Mouse (Mus musculus) CH12.LX (cell line): ENCODE data around the gene Emc10. TPM values are rescaled to one million over a fixed set of nuclear protein-coding genes. Genes with fewer than 3 reads are reported as not detected.

Experiments used
- DNase-seq: peaks from one replicate; pipeline ENCODE4 v3.0.0-alpha.2; 2013; ENCODE audit errors: extremely low read depth
- H3K27ac ChIP-seq: 2 replicates; pipeline ENCODE4 v1.5.1; 2012; ENCODE audit warnings: low read depth, mild to moderate bottlenecking, control low read depth, moderate library complexity; ENCODE audit not compliant: insufficient read depth
- H3K27me3 ChIP-seq: replicated peaks from 2 replicates; pipeline ENCODE3; 2012; ENCODE audit warnings: inconsistent platforms
- H3K36me3 ChIP-seq, 2 experiments: replicated peaks in 1 of 2; 2 replicates each; pipeline versions ENCODE3 to v1.6.1; 2012; ENCODE audit warnings: inconsistent platforms in 1 of 2, low read length in 1 of 2, mild to moderate bottlenecking in 1 of 2, mixed read lengths in 1 of 2, moderate library complexity in 1 of 2; ENCODE audit not compliant: control insufficient read depth in 1 of 2, insufficient read depth in 1 of 2
- H3K4me1 ChIP-seq, 2 experiments: 2 replicates each; pipeline ENCODE4 v1.6.1; 2012; ENCODE audit warnings: inconsistent platforms in 1 of 2, moderate library complexity in 1 of 2; ENCODE audit not compliant: insufficient read depth in 2 of 2, control insufficient read depth in 1 of 2
- H3K4me2 ChIP-seq: 2 replicates; pipeline ENCODE4 v1.6.1; 2012; ENCODE audit warnings: low read depth, mild to moderate bottlenecking, control low read depth; ENCODE audit not compliant: poor library complexity, insufficient read depth, severe bottlenecking
- H3K4me3 ChIP-seq, 3 experiments: fragments of 150-350 bp in 1 of 3; sonication (generic) in 1 of 3; replicated peaks in 1 of 3; 2 replicates each; pipeline versions ENCODE3 to v1.5.1; 2011 to 2012; ENCODE audit warnings: low read depth in 2 of 3, low read length in 2 of 3, mild to moderate bottlenecking in 2 of 3, moderate library complexity in 2 of 3, control low read depth in 1 of 3, improper control_type of control experiment in 1 of 3, inconsistent platforms in 1 of 3, mixed read lengths in 1 of 3; ENCODE audit not compliant: poor library complexity in 1 of 3
- H3K79me2 ChIP-seq: replicated peaks from 2 replicates; pipeline ENCODE4 v1.6.1; 2012; ENCODE audit warnings: mild to moderate bottlenecking, moderate library complexity; ENCODE audit not compliant: control insufficient read depth, poor library complexity, insufficient read depth, severe bottlenecking; ENCODE audit errors: extremely low read depth
- H3K9ac ChIP-seq: 2 replicates; pipeline ENCODE4 v1.6.1; 2012; ENCODE audit warnings: low read depth, mild to moderate bottlenecking, control low read depth, moderate library complexity; ENCODE audit not compliant: insufficient read depth
- H3K9me3 ChIP-seq: replicated peaks from 2 replicates; pipeline ENCODE3; 2012; ENCODE audit warnings: low read length, inconsistent platforms, mixed read lengths
- BHLHE40 ChIP-seq: IDR thresholded peaks from 2 replicates; pipeline ENCODE4 v1.6.1; 2011; ENCODE audit warnings: mild to moderate bottlenecking, low read depth, low read length, improper control_type of control experiment
- CTCF ChIP-seq, 2 experiments: IDR thresholded peaks in 1 of 2; conservative IDR thresholded peaks in 1 of 2; 2 replicates each; pipeline ENCODE4 v1.5.1; 2011 to 2012; ENCODE audit warnings: low read depth in 2 of 2, low read length in 2 of 2, improper control_type of control experiment in 1 of 2, inconsistent platforms in 1 of 2, mild to moderate bottlenecking in 1 of 2, moderate library complexity in 1 of 2
- E2F4 ChIP-seq: IDR thresholded peaks from 2 replicates; pipeline ENCODE4 v1.6.1; 2011; ENCODE audit warnings: low read depth, low read length, improper control_type of control experiment; ENCODE audit not compliant: insufficient replicate concordance
- ELF1 ChIP-seq: IDR thresholded peaks from 2 replicates; pipeline ENCODE4 v1.6.1; 2014; ENCODE audit warnings: low read depth, mild to moderate bottlenecking, inconsistent platforms, low read length, improper control_type of control experiment
- ETS1 ChIP-seq: conservative IDR thresholded peaks from 2 replicates; pipeline ENCODE4 v1.6.1; 2012; ENCODE audit warnings: low read depth, mild to moderate bottlenecking, inconsistent platforms, low read length, improper control_type of control experiment, moderate library complexity
- GABPA ChIP-seq: IDR thresholded peaks from 2 replicates; pipeline ENCODE4 v1.6.1; 2012; ENCODE audit warnings: low read depth, low read length, improper control_type of control experiment, inconsistent platforms; ENCODE audit not compliant: insufficient replicate concordance
- HCFC1 ChIP-seq: IDR thresholded peaks from 2 replicates; pipeline ENCODE4 v1.6.1; 2012; ENCODE audit warnings: low read depth, mild to moderate bottlenecking, inconsistent platforms, low read length, improper control_type of control experiment
- IRF4 ChIP-seq: IDR thresholded peaks from 2 replicates; pipeline ENCODE4 v1.6.1; 2014; ENCODE audit warnings: low read depth, mild to moderate bottlenecking, inconsistent platforms, low read length, improper control_type of control experiment
- JUN ChIP-seq: IDR thresholded peaks from 2 replicates; pipeline ENCODE4 v1.6.1; 2011; ENCODE audit warnings: low read depth, mild to moderate bottlenecking, low read length, improper control_type of control experiment, moderate library complexity; ENCODE audit not compliant: insufficient read depth
- MAFK ChIP-seq: IDR thresholded peaks from 2 replicates; pipeline ENCODE4 v1.6.1; 2011; ENCODE audit warnings: low read length, improper control_type of control experiment; ENCODE audit not compliant: insufficient replicate concordance
- MXI1 ChIP-seq: IDR thresholded peaks from 2 replicates; pipeline ENCODE4 v1.6.1; 2011; ENCODE audit warnings: mild to moderate bottlenecking, low read depth, low read length, improper control_type of control experiment
- MYC ChIP-seq: IDR thresholded peaks from 2 replicates; pipeline ENCODE4 v1.6.1; 2011; ENCODE audit warnings: low read depth, mild to moderate bottlenecking, improper control_type of control experiment, low read length
- NELFE ChIP-seq: IDR thresholded peaks from 2 replicates; pipeline ENCODE4 v1.6.1; 2011; ENCODE audit warnings: low read depth, low read length, improper control_type of control experiment
- NRF1 ChIP-seq: IDR thresholded peaks from 2 replicates; pipeline ENCODE4 v1.6.1; 2014; ENCODE audit warnings: low read depth, mild to moderate bottlenecking, inconsistent platforms, low read length, improper control_type of control experiment, moderate library complexity
- PAX5 ChIP-seq: IDR thresholded peaks from 2 replicates; pipeline ENCODE4 v1.6.1; 2012; ENCODE audit warnings: low read length, inconsistent platforms, mixed read lengths
- POLR2AphosphoS2 ChIP-seq: IDR thresholded peaks from 2 replicates; pipeline ENCODE4 v1.6.1; 2011; ENCODE audit warnings: low read depth, low read length, improper control_type of control experiment
- RCOR1 ChIP-seq: conservative IDR thresholded peaks from 2 replicates; pipeline ENCODE4 v1.6.1; 2012; ENCODE audit warnings: low read depth, mild to moderate bottlenecking, inconsistent platforms, low read length, improper control_type of control experiment
- TBP ChIP-seq: conservative IDR thresholded peaks from 2 replicates; pipeline ENCODE4 v1.6.1; 2011; ENCODE audit warnings: low read depth, low read length, improper control_type of control experiment
- TCF12 ChIP-seq: IDR thresholded peaks from 2 replicates; pipeline ENCODE4 v1.6.1; 2014; ENCODE audit warnings: low read depth, mild to moderate bottlenecking, inconsistent platforms, low read length, improper control_type of control experiment
- UBTF ChIP-seq: IDR thresholded peaks from 2 replicates; pipeline ENCODE4 v1.6.1; 2012; ENCODE audit warnings: low read depth, mild to moderate bottlenecking, inconsistent platforms, low read length, improper control_type of control experiment, moderate library complexity
- USF2 ChIP-seq: conservative IDR thresholded peaks from 2 replicates; pipeline ENCODE4 v1.6.1; 2011; ENCODE audit warnings: low read depth, low read length, improper control_type of control experiment
- ZKSCAN1 ChIP-seq: IDR thresholded peaks from 2 replicates; pipeline ENCODE4 v1.6.1; 2012; ENCODE audit warnings: low read depth, inconsistent platforms, low read length, improper control_type of control experiment, borderline replicate concordance
- ZMIZ1 ChIP-seq: IDR thresholded peaks from 2 replicates; pipeline ENCODE4 v1.6.1; 2012; ENCODE audit warnings: low read depth, mild to moderate bottlenecking, inconsistent platforms, low read length, improper control_type of control experiment
- dilution Hi-C: fragments of 300-500 bp; cut with MboI; formaldehyde crosslinking; loops from 2 replicates; pipeline ENCODE4 v1.14.3; 2020; ENCODE audit warnings: low sequenced_read_pairs; ENCODE audit not compliant: extremely low pct_unique_long_range_greater_than_20kb, extremely low pct_ligation_motif_present
- in situ Hi-C: fragments of 300-500 bp; cut with MboI; formaldehyde crosslinking; loops from 3 replicates; pipeline ENCODE4 v1.14.3; 2019; ENCODE audit warnings: low sequenced_read_pairs, low pct_ligation_motif_present, low pct_unique_long_range_greater_than_20kb, mixed read lengths
- polyA plus RNA-seq: library from polyadenylated mRNA; unstranded; fragments of >175 nt; gene quantifications from 2 replicates; pipeline ENCODE4 v1.2.1, GENCODE M21; 2012; ENCODE audit warnings: low read depth; ENCODE audit not compliant: insufficient read length
- total RNA-seq, 2 experiments: library from RNA; depleted of rRNA; stranded (reverse); fragments of 300-350 nt in 1 of 2; fragments of >200 nt in 1 of 2; gene quantifications; 2 replicates each; pipeline ENCODE4 v1.2.3; 2012 to 2014

The Emc10 gene
- total and polyA plus RNA-seq, 3 experiments, result 14.4 to 49.1 (median 32.4) TPM

DNA sequence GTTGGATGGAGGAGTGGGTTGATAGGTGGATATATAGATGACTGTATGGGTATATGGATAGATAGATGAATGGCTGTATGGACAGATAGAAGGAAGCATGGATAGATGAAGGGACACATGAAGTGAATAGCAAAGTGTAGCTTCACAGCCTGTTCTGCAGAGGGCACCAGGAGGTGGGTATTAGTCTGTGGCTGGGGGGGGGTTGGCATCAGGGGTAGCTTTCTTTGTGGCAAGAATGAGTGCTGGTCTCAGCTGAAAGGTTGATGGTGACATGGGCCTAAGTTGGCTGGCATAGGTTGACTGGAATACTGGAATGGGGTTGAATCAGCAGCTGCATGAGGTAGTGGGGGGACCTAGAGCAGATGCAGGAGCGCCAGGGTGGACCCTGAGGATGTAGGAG lies 55.1 kb downstream of the Emc10 start:
- no peak for TF ChIP-seq TCF12
- TF ChIP-seq E2F4, result no peak
- no peak for TF ChIP-seq PAX5
- TF ChIP-seq ELF1, result no peak
- TF ChIP-seq BHLHE40, result no peak
- TF ChIP-seq ZMIZ1, result no peak
- TF ChIP-seq NELFE, result no peak
- TF ChIP-seq POLR2AphosphoS2, result no peak
- no peak for TF ChIP-seq UBTF
- no peak for TF ChIP-seq CTCF (conservative IDR thresholded peaks at IDR 0.05 in 1 of 2, IDR thresholded peaks at IDR 0.05 in 1 of 2; ENCODE audit: low read depth in 2 of 2, low read length in 2 of 2)
- no peak for TF ChIP-seq IRF4
- TF ChIP-seq NRF1, result no peak
- TF ChIP-seq MXI1, result no peak
- no peak for TF ChIP-seq ZKSCAN1
- no peak for TF ChIP-seq MYC
- no peak for TF ChIP-seq RCOR1
- no peak for TF ChIP-seq GABPA
- TF ChIP-seq MAFK, result no peak
- no peak for TF ChIP-seq JUN
- TF ChIP-seq HCFC1, result no peak
- Histone ChIP-seq H3K4me2 (no peak overlapping the region), H3K27me3 (peaks cover 91% of the 10 kb centered on the region), H3K4me1 (no peaks in the 10 kb centered on the region), H3K79me2 (no peaks in the 10 kb centered on the region), H3K36me3 (no peaks in the 10 kb centered on the region), H3K4me3 (no peak overlapping the region), H3K9ac (no peak overlapping the region), H3K9me3 (no peaks in the 10 kb centered on the region), H3K27ac (no peak overlapping the region)
- in situ Hi-C loops (no loop called here), dilution Hi-C loops (no loop called here)
- no peak for DNase-seq

DNA sequence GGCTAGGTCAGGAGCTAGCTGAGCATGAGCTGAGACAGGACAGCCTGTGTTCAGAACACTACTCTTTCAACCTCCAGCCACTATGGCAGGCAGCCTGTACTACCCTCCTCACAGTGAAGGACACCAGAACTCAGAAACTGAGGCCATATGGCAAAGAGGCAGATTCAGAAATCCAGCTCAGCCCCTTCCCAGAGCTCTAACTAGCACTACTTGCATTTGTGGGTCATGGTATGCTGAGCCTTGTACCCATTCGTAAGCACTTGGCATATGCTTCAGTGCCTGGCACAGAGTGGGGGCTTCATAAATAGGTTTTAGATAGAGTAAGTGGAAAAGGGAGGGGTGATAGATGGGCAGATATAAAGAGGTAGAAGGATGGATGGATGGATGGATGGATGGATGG lies 55.9 kb downstream of the Emc10 start:
- dilution Hi-C loops (no loop called here), in situ Hi-C loops (no loop called here)
- Histone ChIP-seq H3K27me3 (peaks cover 91% of the 10 kb centered on the region), H3K4me3 (no peak overlapping the region), H3K27ac (no peak overlapping the region), H3K9ac (no peak overlapping the region), H3K4me2 (no peak overlapping the region), H3K79me2 (no peaks in the 10 kb centered on the region), H3K9me3 (no peaks in the 10 kb centered on the region), H3K4me1 (peaks cover 0 to 1% of the 10 kb centered on the region in 2 experiments; a peak in 1 of 4 replicates), H3K36me3 (no peaks in the 10 kb centered on the region)
- TF ChIP-seq HCFC1 (no peak), ZMIZ1 (no peak), USF2 (no peak), RCOR1 (no peak), ETS1 (no peak), TBP (no peak), GABPA (no peak)
- no peak for DNase-seq

Other genes starting within 250 kb of the Emc10 start
- 0.25 and 0.38 TPM in 2 replicates for gene 1700028J19Rik, start 249.8 kb downstream of the Emc10 start, total RNA-seq (2012; rRNA removed)
- 0.36 and 0.44 TPM in 2 replicates for gene 1700028J19Rik, start 249.8 kb downstream of the Emc10 start, total RNA-seq (2014; rRNA removed)
- 0.60 and 0.86 TPM in 2 replicates for gene 1700028J19Rik, start 249.8 kb downstream of the Emc10 start, polyA plus RNA-seq
- 44.4 and 64.0 TPM in 2 replicates for gene 2410002F23Rik, start 249.8 kb downstream of the Emc10 start, total RNA-seq (2012; rRNA removed)
- 67.0 and 69.6 TPM in 2 replicates for gene 2410002F23Rik, start 249.8 kb downstream of the Emc10 start, total RNA-seq (2014; rRNA removed)
- 91.0 and 96.1 TPM in 2 replicates for gene 2410002F23Rik, start 249.8 kb downstream of the Emc10 start, polyA plus RNA-seq
- gene Acp4, start 239.2 kb downstream of the Emc10 start, total RNA-seq (2012; rRNA removed), result 0.08 TPM in 1 of 2 replicates, not detected in the other
- gene Acp4, start 239.2 kb downstream of the Emc10 start, total RNA-seq (2014; rRNA removed), result not detected in 2 replicates
- 0.33 and 0.57 TPM in 2 replicates for gene Acp4, start 239.2 kb downstream of the Emc10 start, polyA plus RNA-seq
- not detected in 2 replicates for gene Gm15517, start 235.1 kb downstream of the Emc10 start, total RNA-seq (2012; rRNA removed)
- not detected in 2 replicates for gene Gm15517, start 235.1 kb downstream of the Emc10 start, total RNA-seq (2014; rRNA removed)
- not detected in 2 replicates for gene Gm15517, start 235.1 kb downstream of the Emc10 start, polyA plus RNA-seq
- gene Clec11a, start 189.6 kb downstream of the Emc10 start, total RNA-seq (2012; rRNA removed), result 0.89 and 0.97 TPM in 2 replicates
- gene Clec11a, start 189.6 kb downstream of the Emc10 start, total RNA-seq (2014; rRNA removed), result 0.46 and 0.69 TPM in 2 replicates
- gene Clec11a, start 189.6 kb downstream of the Emc10 start, polyA plus RNA-seq, result 0.38 and 0.53 TPM in 2 replicates
- under 0.01 and 0.04 TPM in 2 replicates for gene Shank1, start 186.3 kb downstream of the Emc10 start, total RNA-seq (2012; rRNA removed)
- not detected in 2 replicates for gene Shank1, start 186.3 kb downstream of the Emc10 start, total RNA-seq (2014; rRNA removed)
- gene Shank1, start 186.3 kb downstream of the Emc10 start, polyA plus RNA-seq, result 0.07 and 0.12 TPM in 2 replicates
- 0.08 and 0.17 TPM in 2 replicates for gene Syt3, start 112.4 kb downstream of the Emc10 start, total RNA-seq (2012; rRNA removed)
- 0.11 TPM in 1 of 2 replicates, not detected in the other for gene Syt3, start 112.4 kb downstream of the Emc10 start, total RNA-seq (2014; rRNA removed)
- gene Syt3, start 112.4 kb downstream of the Emc10 start, polyA plus RNA-seq, result 0.30 TPM in 1 of 2 replicates, not detected in the other
- gene 1700008O03Rik, start 110.7 kb downstream of the Emc10 start, total RNA-seq (2012; rRNA removed), result 0.17 and 0.81 TPM in 2 replicates
- gene 1700008O03Rik, start 110.7 kb downstream of the Emc10 start, total RNA-seq (2014; rRNA removed), result not detected in 2 replicates
- gene 1700008O03Rik, start 110.7 kb downstream of the Emc10 start, polyA plus RNA-seq, result 0.74 and 1.7 TPM in 2 replicates
- gene Lrrc4b, start 67.5 kb downstream of the Emc10 start, total RNA-seq (2012; rRNA removed), result 0.04 TPM in 1 of 2 replicates, not detected in the other
- gene Lrrc4b, start 67.5 kb downstream of the Emc10 start, total RNA-seq (2014; rRNA removed), result not detected in 2 replicates
- not detected in 2 replicates for gene Lrrc4b, start 67.5 kb downstream of the Emc10 start, polyA plus RNA-seq
- not detected in 2 replicates for gene Aspdh, start 31.1 kb downstream of the Emc10 start, total RNA-seq (2012; rRNA removed)
- gene Aspdh, start 31.1 kb downstream of the Emc10 start, total RNA-seq (2014; rRNA removed), result not detected in 2 replicates
- gene Aspdh, start 31.1 kb downstream of the Emc10 start, polyA plus RNA-seq, result not detected in 2 replicates
- gene Josd2, start 28.5 kb downstream of the Emc10 start, total RNA-seq (2012; rRNA removed), result 53.0 and 57.7 TPM in 2 replicates
- gene Josd2, start 28.5 kb downstream of the Emc10 start, total RNA-seq (2014; rRNA removed), result 23.4 and 33.9 TPM in 2 replicates
- gene Josd2, start 28.5 kb downstream of the Emc10 start, polyA plus RNA-seq, result 45.9 and 54.8 TPM in 2 replicates
- gene Fam71e1, start 52 bp upstream of the Emc10 start, total RNA-seq (2012; rRNA removed), result 1.2 and 1.3 TPM in 2 replicates
- not detected in 2 replicates for gene Fam71e1, start 52 bp upstream of the Emc10 start, total RNA-seq (2014; rRNA removed)
- gene Fam71e1, start 52 bp upstream of the Emc10 start, polyA plus RNA-seq, result 0.33 and 0.39 TPM in 2 replicates
- gene Mybpc2, start 28.1 kb upstream of the Emc10 start, total RNA-seq (2012; rRNA removed), result 3.0 and 5.0 TPM in 2 replicates
- gene Mybpc2, start 28.1 kb upstream of the Emc10 start, total RNA-seq (2014; rRNA removed), result 2.0 TPM in 2 replicates
- gene Mybpc2, start 28.1 kb upstream of the Emc10 start, polyA plus RNA-seq, result 8.3 and 8.6 TPM in 2 replicates
- gene Spib, start 35.5 kb upstream of the Emc10 start, total RNA-seq (2012; rRNA removed), result 135 and 200 TPM in 2 replicates
- 162 and 194 TPM in 2 replicates for gene Spib, start 35.5 kb upstream of the Emc10 start, total RNA-seq (2014; rRNA removed)
- gene Spib, start 35.5 kb upstream of the Emc10 start, polyA plus RNA-seq, result 279 and 336 TPM in 2 replicates
- gene Pold1, start 52.3 kb upstream of the Emc10 start, total RNA-seq (2012; rRNA removed), result 103 and 131 TPM in 2 replicates
- gene Pold1, start 52.3 kb upstream of the Emc10 start, total RNA-seq (2014; rRNA removed), result 44.2 and 49.3 TPM in 2 replicates
- 61.4 and 67.6 TPM in 2 replicates for gene Pold1, start 52.3 kb upstream of the Emc10 start, polyA plus RNA-seq
- gene Nr1h2, start 57.4 kb upstream of the Emc10 start, total RNA-seq (2012; rRNA removed), result 36.8 and 50.0 TPM in 2 replicates
- 13.9 and 14.2 TPM in 2 replicates for gene Nr1h2, start 57.4 kb upstream of the Emc10 start, total RNA-seq (2014; rRNA removed)
- 40.5 and 43.8 TPM in 2 replicates for gene Nr1h2, start 57.4 kb upstream of the Emc10 start, polyA plus RNA-seq
- gene Napsa, start 75.9 kb upstream of the Emc10 start, total RNA-seq (2012; rRNA removed), result 194 and 200 TPM in 2 replicates
- gene Napsa, start 75.9 kb upstream of the Emc10 start, total RNA-seq (2014; rRNA removed), result 133 and 175 TPM in 2 replicates
- gene Napsa, start 75.9 kb upstream of the Emc10 start, polyA plus RNA-seq, result 239 and 253 TPM in 2 replicates
- 1.4 and 1.7 TPM in 2 replicates for gene Kcnc3, start 94.1 kb upstream of the Emc10 start, total RNA-seq (2012; rRNA removed)
- gene Kcnc3, start 94.1 kb upstream of the Emc10 start, total RNA-seq (2014; rRNA removed), result 0.18 and 0.31 TPM in 2 replicates
- 3.4 and 5.6 TPM in 2 replicates for gene Kcnc3, start 94.1 kb upstream of the Emc10 start, polyA plus RNA-seq
- gene Myh14, start 174.3 kb upstream of the Emc10 start, total RNA-seq (2012; rRNA removed), result 1.1 and 1.5 TPM in 2 replicates
- 0.09 and 0.12 TPM in 2 replicates for gene Myh14, start 174.3 kb upstream of the Emc10 start, total RNA-seq (2014; rRNA removed)
- 0.60 and 0.89 TPM in 2 replicates for gene Myh14, start 174.3 kb upstream of the Emc10 start, polyA plus RNA-seq
- gene Izumo2, start 212.2 kb upstream of the Emc10 start, total RNA-seq (2012; rRNA removed), result not detected in 2 replicates
- gene Izumo2, start 212.2 kb upstream of the Emc10 start, total RNA-seq (2014; rRNA removed), result not detected in 2 replicates
- gene Izumo2, start 212.2 kb upstream of the Emc10 start, polyA plus RNA-seq, result not detected in 2 replicates